Mouse (Mus musculus) neural tube, embryonic 13.5 days (tissue): ENCODE data around the gene Acoxl. TPM values are rescaled to one million over a fixed set of nuclear protein-coding genes. Genes with fewer than 3 reads are reported as not detected.

Source experiments
- ATAC-seq: fragments of 200-750 bp; cut with Nextera tagmentation; 2 replicates; pipeline ENCODE4 v1.8.0; 2017; ENCODE audit warnings: low read depth, mild to moderate bottlenecking, moderate TSS enrichment, moderate library complexity
- H3K27ac ChIP-seq: fragments of 300-500 bp; sonication (generic); replicated peaks from 2 replicates; pipeline ENCODE4 v1.5.1; 2015; ENCODE audit warnings: moderate library complexity, mild to moderate bottlenecking, inconsistent platforms
- H3K27me3 ChIP-seq: fragments of 300-500 bp; sonication (generic); 2 replicates; pipeline ENCODE4 v1.6.1; 2015; ENCODE audit warnings: mild to moderate bottlenecking, inconsistent platforms
- H3K36me3 ChIP-seq: fragments of 300-500 bp; sonication (generic); 2 replicates; pipeline ENCODE4 v1.6.1; 2015; ENCODE audit warnings: mild to moderate bottlenecking, inconsistent platforms
- H3K4me1 ChIP-seq: fragments of 300-500 bp; sonication (generic); replicated peaks from 2 replicates; pipeline ENCODE4 v1.6.1; 2015; ENCODE audit warnings: inconsistent platforms
- H3K4me2 ChIP-seq: fragments of 300-500 bp; sonication (generic); 2 replicates; pipeline ENCODE4 v1.6.1; 2015; ENCODE audit warnings: inconsistent platforms, mild to moderate bottlenecking, moderate library complexity
- H3K4me3 ChIP-seq: fragments of 300-500 bp; sonication (generic); 2 replicates; pipeline ENCODE4 v1.5.1; 2015; ENCODE audit warnings: mild to moderate bottlenecking, inconsistent platforms
- H3K9ac ChIP-seq: fragments of 300-500 bp; sonication (generic); 2 replicates; pipeline ENCODE4 v1.6.1; 2015; ENCODE audit warnings: moderate library complexity, mild to moderate bottlenecking, inconsistent platforms
- H3K9me3 ChIP-seq: fragments of 300-500 bp; sonication (generic); 2 replicates; pipeline ENCODE4 v1.6.1; 2016; ENCODE audit warnings: inconsistent platforms
- WGBS: fragments of 180-500 bp; shearing (Covaris S2); methylation state at CpG from one replicate; pipeline ENCODE4 v1.1.7; 2015; 5-methylcytosine and 5-hydroxymethylcytosine counted together
- polyA plus RNA-seq: library from polyadenylated mRNA; unstranded; fragments of >200 nt; fragmentation: Nextera tagmentation; extraction: Ambion mirVana; gene quantifications from 2 replicates; pipeline ENCODE4 v1.2.1, GENCODE M21; 2015

The Acoxl gene
- polyA plus RNA-seq, 1 experiment from 2014 or later, result 0.20 TPM

GRCm38 (mm10) chr2:128057872-128058271, 219.2 kb downstream of the Acoxl start:
- H3K9ac ChIP-seq, result no peak overlapping the region
- H3K9me3 ChIP-seq, result no peaks in the 10 kb centered on the region
- no peak overlapping the region for H3K4me2 ChIP-seq
- WGBS, result 95% methylated on average over 5 of the region's 5 CpGs
- no peak for ATAC-seq
- H3K27ac ChIP-seq, result no peak overlapping the region
- H3K36me3 ChIP-seq, result no peaks in the 10 kb centered on the region
- no peaks in the 10 kb centered on the region for H3K4me1 ChIP-seq
- H3K4me3 ChIP-seq, result no peak overlapping the region
- H3K27me3 ChIP-seq, result no peaks in the 10 kb centered on the region

GRCm38 (mm10) chr2:128058627-128059026, 220.0 kb downstream of the Acoxl start:
- Histone ChIP-seq H3K9me3 (no peaks in the 10 kb centered on the region), H3K4me2 (no peak overlapping the region), H3K4me3 (no peak overlapping the region), H3K27me3 (no peaks in the 10 kb centered on the region), H3K4me1 (no peaks in the 10 kb centered on the region), H3K36me3 (no peaks in the 10 kb centered on the region), H3K27ac (no peak overlapping the region), H3K9ac (no peak overlapping the region)
- WGBS, result 73% methylated on average over 1 of the region's 1 CpGs
- no peak for ATAC-seq

DNA sequence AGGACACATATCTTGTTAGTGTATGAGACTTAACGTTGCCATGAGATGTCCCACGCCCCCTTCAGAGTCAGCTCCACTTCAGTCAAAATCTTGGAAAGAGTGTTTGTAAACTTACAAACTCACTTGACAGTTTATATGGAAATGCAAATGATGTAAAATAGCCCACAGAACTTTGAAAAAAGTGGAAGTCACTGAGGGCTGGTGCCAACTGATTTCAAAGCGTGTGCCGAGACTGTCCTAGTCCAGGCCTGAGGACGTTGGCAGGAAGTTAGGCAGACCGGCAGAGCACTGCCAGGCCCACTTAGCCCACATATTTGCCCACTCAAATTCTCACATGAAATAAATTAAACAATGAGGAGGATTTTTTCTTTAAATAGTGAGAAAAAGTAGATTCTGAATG, 221.5 kb downstream of the Acoxl start:
- Histone ChIP-seq H3K36me3 (no peaks in the 10 kb centered on the region), H3K4me3 (no peak overlapping the region), H3K9ac (no peak overlapping the region), H3K4me1 (no peaks in the 10 kb centered on the region), H3K27ac (no peak overlapping the region), H3K9me3 (no peaks in the 10 kb centered on the region), H3K27me3 (no peaks in the 10 kb centered on the region), H3K4me2 (no peak overlapping the region)
- no peak for ATAC-seq
- WGBS, result 85% methylated on average over 6 of the region's 6 CpGs

- 43% methylated on average over 6 of the region's 6 CpGs for WGBS
- Histone ChIP-seq H3K4me2 (no peak overlapping the region), H3K4me1 (no peaks in the 10 kb centered on the region), H3K4me3 (no peak overlapping the region), H3K27ac (no peak overlapping the region), H3K9ac (no peak overlapping the region), H3K36me3 (no peaks in the 10 kb centered on the region), H3K27me3 (no peaks in the 10 kb centered on the region), H3K9me3 (no peaks in the 10 kb centered on the region)
- no peak for ATAC-seq
Observed at GRCm38 (mm10) chr2:128060680-128061287, 222.1 kb downstream of the Acoxl start.

- WGBS, result 85% methylated on average over 7 of the region's 7 CpGs
- no peak overlapping the region for H3K4me2 ChIP-seq
- no peaks in the 10 kb centered on the region for H3K27me3 ChIP-seq
- no peak overlapping the region for H3K4me3 ChIP-seq
- no peaks in the 10 kb centered on the region for H3K4me1 ChIP-seq
- no peaks in the 10 kb centered on the region for H3K36me3 ChIP-seq
- no peak overlapping the region for H3K27ac ChIP-seq
- H3K9me3 ChIP-seq, result no peaks in the 10 kb centered on the region
- H3K9ac ChIP-seq, result no peak overlapping the region
- ATAC-seq, result no peak
Observed at GRCm38 (mm10) chr2:128061491-128061890, 222.8 kb downstream of the Acoxl start.

GRCm38 (mm10) chr2:128062756-128063155, 224.1 kb downstream of the Acoxl start:
- no peak for ATAC-seq
- H3K36me3 ChIP-seq, result no peaks in the 10 kb centered on the region
- H3K4me1 ChIP-seq, result no peaks in the 10 kb centered on the region
- H3K9me3 ChIP-seq, result no peaks in the 10 kb centered on the region
- H3K4me3 ChIP-seq, result no peak overlapping the region
- H3K9ac ChIP-seq, result no peak overlapping the region
- WGBS, result 93% methylated on average over 6 of the region's 6 CpGs
- no peak overlapping the region for H3K4me2 ChIP-seq
- no peak overlapping the region for H3K27ac ChIP-seq
- no peaks in the 10 kb centered on the region for H3K27me3 ChIP-seq

DNA sequence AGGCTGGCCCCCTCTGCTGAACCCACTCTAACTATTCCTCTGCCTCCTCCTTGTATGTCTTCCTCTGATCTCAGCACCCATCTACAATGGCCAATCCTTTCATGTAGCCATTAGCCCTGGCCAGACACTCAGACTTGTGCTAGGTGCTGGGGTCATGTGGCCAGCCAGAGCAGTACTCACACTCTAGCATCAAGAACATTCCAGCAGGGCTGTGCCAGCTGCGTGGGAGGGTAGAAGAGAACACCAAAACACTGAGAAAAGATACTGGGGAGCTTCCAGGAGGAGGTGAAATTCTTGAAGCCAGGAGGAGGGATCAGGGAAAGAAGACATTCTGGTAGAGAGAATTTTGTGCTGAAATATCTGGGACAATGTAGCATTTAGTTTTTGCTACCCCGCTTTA, 226.3 kb downstream of the Acoxl start:
- 98% methylated on average over 2 of the region's 2 CpGs for WGBS
- no peak for ATAC-seq

DNA sequence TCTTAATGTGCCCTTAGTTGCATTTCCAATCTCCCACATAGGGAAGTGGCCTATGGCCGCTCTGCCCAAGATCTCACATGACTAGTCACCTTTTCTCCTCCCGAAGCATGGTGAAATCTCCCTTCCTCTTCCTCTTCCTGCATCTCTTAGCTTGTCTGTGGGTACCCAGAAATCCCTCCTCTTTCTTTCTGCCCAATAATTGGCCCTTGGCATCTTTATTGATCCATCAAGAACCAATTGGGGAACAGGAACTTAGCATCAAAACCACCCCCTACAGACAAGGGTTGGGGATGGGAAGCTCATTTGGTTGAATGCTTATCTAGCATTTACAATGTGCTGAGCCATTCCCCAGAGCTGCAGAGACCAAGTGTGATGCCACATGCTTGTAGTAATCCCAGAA, 226.9 kb downstream of the Acoxl start:
- no peak overlapping the region for H3K27ac ChIP-seq
- no peaks in the 10 kb centered on the region for H3K9me3 ChIP-seq
- ATAC-seq, result no peak
- H3K9ac ChIP-seq, result no peak overlapping the region
- H3K27me3 ChIP-seq, result no peaks in the 10 kb centered on the region
- no peaks in the 10 kb centered on the region for H3K36me3 ChIP-seq
- WGBS, result 89% methylated on average over 2 of the region's 2 CpGs
- no peak overlapping the region for H3K4me2 ChIP-seq
- H3K4me1 ChIP-seq, result no peaks in the 10 kb centered on the region
- no peak overlapping the region for H3K4me3 ChIP-seq

More for the DNA sequence above, 226.3 kb downstream of the Acoxl start:
- Histone ChIP-seq H3K27me3 (no peaks in the 10 kb centered on the region), H3K27ac (no peak overlapping the region), H3K36me3 (no peaks in the 10 kb centered on the region), H3K9ac (no peak overlapping the region), H3K4me1 (no peaks in the 10 kb centered on the region), H3K9me3 (no peaks in the 10 kb centered on the region), H3K4me3 (no peak overlapping the region), H3K4me2 (no peak overlapping the region)

DNA sequence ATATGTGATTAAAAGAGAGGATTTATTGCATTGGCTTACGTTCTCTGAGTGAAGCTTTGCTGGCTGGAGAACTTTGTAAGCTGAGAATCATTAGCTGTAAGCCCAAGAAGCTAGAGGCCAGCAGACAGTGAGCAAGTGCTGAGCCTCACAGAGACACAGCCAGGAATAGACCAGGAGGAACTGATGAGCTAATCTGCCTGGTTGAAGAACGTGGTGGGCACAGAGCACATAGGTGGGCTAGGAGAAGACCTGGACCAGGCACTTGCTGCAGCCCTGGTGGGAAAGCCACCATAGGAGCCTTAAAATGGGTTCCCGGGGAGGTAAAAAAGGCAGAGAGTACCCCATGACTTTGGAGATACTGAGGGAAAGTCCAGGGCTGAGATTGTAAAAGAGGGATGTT, 228.5 kb downstream of the Acoxl start:
- H3K4me3 ChIP-seq, result no peak overlapping the region
- no peaks in the 10 kb centered on the region for H3K9me3 ChIP-seq
- WGBS, result 69% methylated on average over 3 of the region's 3 CpGs
- no peaks in the 10 kb centered on the region for H3K4me1 ChIP-seq
- H3K36me3 ChIP-seq, result no peaks in the 10 kb centered on the region
- H3K27me3 ChIP-seq, result no peaks in the 10 kb centered on the region
- no peak for ATAC-seq
- no peak overlapping the region for H3K27ac ChIP-seq
- no peak overlapping the region for H3K4me2 ChIP-seq
- no peak overlapping the region for H3K9ac ChIP-seq

DNA sequence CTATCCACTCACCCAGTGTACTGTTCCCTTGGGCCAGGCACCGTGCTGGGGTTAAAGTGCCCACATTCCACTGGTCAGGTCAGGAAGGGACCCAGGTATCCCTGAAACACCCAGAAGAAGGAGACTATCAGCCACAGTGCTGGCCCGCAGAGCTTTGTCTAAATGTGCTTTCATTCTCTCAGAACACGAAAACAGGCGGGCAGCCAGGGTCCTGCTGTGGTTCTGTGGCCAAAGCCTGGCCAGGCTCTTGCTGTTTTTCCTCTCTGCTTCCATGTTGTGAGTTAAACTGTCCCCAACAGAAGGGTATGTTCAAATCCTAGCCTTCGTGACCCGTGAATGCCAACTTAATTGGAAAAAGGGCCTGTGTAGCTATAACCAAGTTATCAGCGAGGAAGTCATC, 228.9 kb downstream of the Acoxl start:
- Histone ChIP-seq H3K27ac (no peak overlapping the region), H3K4me3 (no peak overlapping the region), H3K9me3 (no peaks in the 10 kb centered on the region), H3K4me2 (no peak overlapping the region), H3K4me1 (no peaks in the 10 kb centered on the region), H3K27me3 (no peaks in the 10 kb centered on the region), H3K36me3 (no peaks in the 10 kb centered on the region), H3K9ac (no peak overlapping the region)
- WGBS, result 86% methylated on average over 7 of the region's 7 CpGs
- no peak for ATAC-seq

GRCm38 (mm10) chr2:128068176-128068575, 229.5 kb downstream of the Acoxl start:
- Histone ChIP-seq H3K4me3 (no peak overlapping the region), H3K27me3 (no peaks in the 10 kb centered on the region), H3K4me2 (no peak overlapping the region), H3K4me1 (no peaks in the 10 kb centered on the region), H3K27ac (no peak overlapping the region), H3K36me3 (no peaks in the 10 kb centered on the region), H3K9ac (no peak overlapping the region), H3K9me3 (no peaks in the 10 kb centered on the region)
- no peak for ATAC-seq
- WGBS, result 83% methylated on average over 4 of the region's 4 CpGs

GRCm38 (mm10) chr2:128069025-128069424, 230.3 kb downstream of the Acoxl start:
- no peak for ATAC-seq
- 65% methylated on average over 2 of the region's 2 CpGs for WGBS
- H3K4me2 ChIP-seq, result no peak overlapping the region
- no peaks in the 10 kb centered on the region for H3K9me3 ChIP-seq
- H3K4me3 ChIP-seq, result no peak overlapping the region
- H3K36me3 ChIP-seq, result no peaks in the 10 kb centered on the region
- no peaks in the 10 kb centered on the region for H3K4me1 ChIP-seq
- H3K27me3 ChIP-seq, result no peaks in the 10 kb centered on the region
- no peak overlapping the region for H3K27ac ChIP-seq
- H3K9ac ChIP-seq, result no peak overlapping the region

- 80% methylated on average over 7 of the region's 7 CpGs for WGBS
- H3K4me1 ChIP-seq, result no peaks in the 10 kb centered on the region
- no peak overlapping the region for H3K9ac ChIP-seq
- ATAC-seq, result no peak
- no peak overlapping the region for H3K27ac ChIP-seq
- no peaks in the 10 kb centered on the region for H3K9me3 ChIP-seq
- no peaks in the 10 kb centered on the region for H3K27me3 ChIP-seq
- no peaks in the 10 kb centered on the region for H3K36me3 ChIP-seq
- no peak overlapping the region for H3K4me3 ChIP-seq
- H3K4me2 ChIP-seq, result no peak overlapping the region
Observed at GRCm38 (mm10) chr2:128071791-128072190, 233.1 kb downstream of the Acoxl start.
